Mouse (Mus musculus): Measurements from ENCODE around the gene Ppip5k2.

GRCm38 (mm10) chr1:97667288-97667687 lies 102.9 kb downstream of the Ppip5k2 start:
- TF ChIP-seq CTCF (IDR thresholded peaks at IDR 0.05) (no peak), EP300 (IDR thresholded peaks at IDR 0.05) (no peak)

All from lung, postnatal 0 days (tissue).